Mouse (Mus musculus): ENCODE measurements around the gene Hist1h4d. TPM values are rescaled to one million over a fixed set of nuclear protein-coding genes. Genes with fewer than 3 reads are reported as not detected.
"Not testable (repeated sequence)": the region's sequence is repeated elsewhere in the genome, so short reads cannot be mapped to it uniquely, and the experiment has no call there.

The Hist1h4d gene
- polyA plus RNA-seq, 1 experiment from 2014 or later: 158 TPM

DNA sequence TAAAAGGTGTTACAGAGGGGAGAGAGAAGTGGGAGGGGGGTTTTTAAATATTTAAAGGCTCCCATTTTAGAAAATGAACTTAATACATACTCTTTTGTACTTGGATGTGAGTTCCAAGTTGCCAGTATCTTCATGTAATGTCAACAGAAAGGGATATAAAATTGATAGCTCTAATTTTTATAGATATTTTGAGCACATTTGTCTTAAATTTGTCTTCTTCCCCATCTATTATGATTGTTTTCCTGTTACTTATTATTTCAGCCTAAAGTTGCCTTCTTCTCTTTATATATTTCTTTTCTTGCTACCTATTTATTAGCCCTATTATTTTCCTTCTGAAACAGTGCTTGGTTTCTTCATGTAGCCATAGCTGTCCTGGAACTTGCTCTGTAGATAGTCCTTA lies 28.4 kb upstream of the Hist1h4d start, which contains the start of gene Hist1h1d:
TSS of gene Hist1h1d (plus strand) at position 301 of the 400 bp plus-strand sequence.
- H3K9ac ChIP-seq (replicated peaks): no peak within 1 kb of the TSS
- H3K27me3 ChIP-seq: no peaks in the 10 kb centered on the region
- H3K36me3 ChIP-seq: no peaks in the 10 kb centered on the region
- H3K4me3 ChIP-seq (replicated peaks): no peak within 1 kb of the TSS
- ATAC-seq (ENCODE audit: insufficient number of reproducible peaks, insufficient read depth, low FRiP score, low TSS enrichment, low read depth): no peak
- H3K27ac ChIP-seq: peak within 1 kb of the TSS; percentile 100
- H3K4me1 ChIP-seq (replicated peaks): peaks cover 5% of the 10 kb centered on the region
- H3K9me3 ChIP-seq: no peaks in the 10 kb centered on the region
- H3K4me2 ChIP-seq: peak within 1 kb of the TSS; percentile 90

DNA sequence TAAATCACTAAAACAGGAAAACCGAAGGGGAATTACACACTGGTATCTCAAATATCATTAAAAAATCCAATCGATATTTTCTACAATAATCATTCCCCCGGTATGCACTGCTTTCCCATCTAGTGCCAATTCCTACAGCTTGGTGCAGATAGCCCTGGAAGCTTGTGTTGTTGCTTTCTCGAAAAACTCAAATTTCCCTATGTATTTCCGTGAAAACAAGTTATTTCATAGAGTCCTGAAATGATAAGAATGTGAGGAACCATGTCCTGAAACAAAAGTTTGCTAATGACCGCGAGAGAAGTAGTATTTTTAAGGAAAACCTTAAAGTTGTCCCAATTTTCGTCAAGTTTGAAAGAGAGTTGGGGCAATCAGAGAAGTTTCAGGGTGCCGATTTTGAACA lies 27.0 kb upstream of the Hist1h4d start:
- Histone ChIP-seq H3K4me1 (replicated peaks) (peaks cover 5% of the 10 kb centered on the region), H3K36me3 (no peaks in the 10 kb centered on the region), H3K4me3 (replicated peaks) (peak overlapping the region; percentile 66), H3K27me3 (no peaks in the 10 kb centered on the region), H3K27ac (peak overlapping the region; percentile 100), H3K4me2 (peak overlapping the region; percentile 90), H3K9ac (replicated peaks) (peak overlapping the region; percentile 86), H3K9me3 (no peaks in the 10 kb centered on the region)
- ATAC-seq (ENCODE audit: insufficient number of reproducible peaks, insufficient read depth, low FRiP score, low TSS enrichment, low read depth): no peak
- WGBS: 21% methylated on average over 9 of the region's 9 CpGs

GRCm38 (mm10) chr13:23554925-23555838 lies 26.2 kb upstream of the Hist1h4d start:
- H3K36me3 ChIP-seq: no peaks in the 10 kb centered on the region
- no peaks in the 10 kb centered on the region for H3K9me3 ChIP-seq
- peak; percentile 90 for ATAC-seq (ENCODE audit: insufficient number of reproducible peaks, insufficient read depth, low FRiP score, low TSS enrichment, low read depth)
- peak overlapping the region; percentile 100 for H3K27ac ChIP-seq
- peak overlapping the region; percentile 86 for H3K9ac ChIP-seq (replicated peaks)
- peaks cover 5% of the 10 kb centered on the region for H3K4me1 ChIP-seq (replicated peaks)
- peak overlapping the region; percentile 66 for H3K4me3 ChIP-seq (replicated peaks)
- WGBS: under 1% methylated on average over 54 of the region's 54 CpGs
- no peaks in the 10 kb centered on the region for H3K27me3 ChIP-seq
- H3K4me2 ChIP-seq: peak overlapping the region; percentile 90

DNA sequence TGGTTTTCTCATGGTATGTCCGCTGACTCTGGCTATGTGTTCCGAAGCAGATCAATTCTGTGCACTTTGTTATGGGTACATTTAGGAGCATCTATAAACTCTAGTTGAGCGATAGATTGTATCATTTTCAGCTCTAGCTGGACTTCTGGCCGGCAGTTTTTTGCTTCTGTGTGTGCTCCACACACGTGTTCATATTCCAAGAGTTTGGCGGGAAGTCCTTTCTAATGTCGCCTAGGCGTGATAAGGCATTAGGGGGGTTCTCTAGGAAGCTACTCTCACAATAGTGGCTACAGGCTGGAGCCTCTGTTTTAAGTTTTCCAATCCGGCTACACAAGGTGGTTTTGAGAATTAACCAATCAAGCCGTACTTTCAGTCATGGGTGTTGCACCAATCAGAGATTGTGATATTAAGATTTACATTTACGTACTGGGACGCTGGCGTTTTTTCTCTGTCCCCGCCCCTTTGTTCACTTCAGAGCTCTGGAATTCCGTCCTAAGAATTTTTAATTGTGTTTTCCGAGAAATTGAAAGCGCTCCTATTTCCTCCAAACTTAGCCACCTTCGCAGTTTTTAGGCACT lies 25.5 kb upstream of the Hist1h4d start:
- peaks cover under 1% of the 10 kb centered on the region; the same call in 1 of the 2 replicates for H3K4me1 ChIP-seq (replicated peaks)

GRCm38 (mm10) chr13:23556906-23557305 lies 24.5 kb upstream of the Hist1h4d start:
- H3K4me3 ChIP-seq (replicated peaks): no peak overlapping the region
- no peaks in the 10 kb centered on the region for H3K9me3 ChIP-seq
- H3K4me1 ChIP-seq (replicated peaks): no peaks in the 10 kb centered on the region; the same call in 1 of the 2 replicates
- no peak overlapping the region for H3K9ac ChIP-seq (replicated peaks)
- H3K27ac ChIP-seq: peak overlapping the region; percentile 72
- no peaks in the 10 kb centered on the region for H3K27me3 ChIP-seq
- no peaks in the 10 kb centered on the region for H3K36me3 ChIP-seq
- no peak for ATAC-seq (ENCODE audit: insufficient number of reproducible peaks, insufficient read depth, low FRiP score, low TSS enrichment, low read depth)
- WGBS: 66% methylated on average over 3 of the region's 3 CpGs
- peak overlapping the region; percentile 90 for H3K4me2 ChIP-seq

More for the DNA sequence above, 25.5 kb upstream of the Hist1h4d start:
- H3K4me3 ChIP-seq (replicated peaks): peak overlapping the region; percentile 66
- H3K27me3 ChIP-seq: no peaks in the 10 kb centered on the region
- H3K36me3 ChIP-seq: no peaks in the 10 kb centered on the region
- H3K9me3 ChIP-seq: no peaks in the 10 kb centered on the region
- peak overlapping the region; percentile 90 for H3K4me2 ChIP-seq
- peak; percentile 71 for ATAC-seq (ENCODE audit: insufficient number of reproducible peaks, insufficient read depth, low FRiP score, low TSS enrichment, low read depth)
- peak overlapping the region; percentile 100 for H3K27ac ChIP-seq
- WGBS: under 1% methylated on average over 18 of the region's 18 CpGs
- peak overlapping the region; percentile 86 for H3K9ac ChIP-seq (replicated peaks)

DNA sequence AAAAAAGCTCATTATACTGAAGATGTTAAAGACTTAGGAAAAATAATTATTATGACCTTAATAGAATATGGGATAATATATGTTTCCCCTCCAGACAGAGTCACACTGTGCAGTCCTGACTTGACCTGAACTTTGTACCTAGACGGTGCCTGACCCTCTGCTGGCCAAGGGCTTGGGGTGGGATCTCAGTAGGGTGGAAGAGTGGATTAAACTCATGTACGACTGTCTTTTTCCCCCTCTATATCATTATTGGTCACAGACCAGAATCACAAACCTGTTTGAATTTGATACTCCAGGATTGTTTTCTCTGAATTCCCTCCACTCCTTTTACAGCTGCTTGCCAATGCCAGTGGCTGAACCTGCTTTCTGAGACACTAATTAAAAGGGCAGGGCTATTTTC lies 20.7 kb upstream of the Hist1h4d start:
- H3K27me3 ChIP-seq; H3K9me3 ChIP-seq; H3K4me1 ChIP-seq (replicated peaks); H3K36me3 ChIP-seq; H3K9ac ChIP-seq (replicated peaks); ATAC-seq (ENCODE audit: insufficient number of reproducible peaks, insufficient read depth, low FRiP score, low TSS enrichment, low read depth): not testable (repeated sequence)
- Histone ChIP-seq H3K4me2 (peak overlapping the region; percentile 37), H3K27ac (peak overlapping the region; percentile 83), H3K4me3 (replicated peaks) (0 out of 2 replicates have a peak overlapping the region, but pooled peaks have one; percentile 9)
- 26% methylated on average over 2 of the region's 2 CpGs for WGBS

GRCm38 (mm10) chr13:23561531-23561882 lies 19.9 kb upstream of the Hist1h4d start:
- H3K4me2 ChIP-seq: peak overlapping the region; percentile 73
- not testable (repeated sequence) for H3K9me3 ChIP-seq; ATAC-seq (ENCODE audit: insufficient number of reproducible peaks, insufficient read depth, low FRiP score, low TSS enrichment, low read depth); H3K36me3 ChIP-seq; H3K27me3 ChIP-seq; H3K4me1 ChIP-seq (replicated peaks)
- H3K27ac ChIP-seq: peak overlapping the region; percentile 98
- H3K9ac ChIP-seq (replicated peaks): peak overlapping the region; percentile 59
- peak overlapping the region; percentile 43 for H3K4me3 ChIP-seq (replicated peaks)
- WGBS: 0% methylated on average over 2 of the region's 5 CpGs

DNA sequence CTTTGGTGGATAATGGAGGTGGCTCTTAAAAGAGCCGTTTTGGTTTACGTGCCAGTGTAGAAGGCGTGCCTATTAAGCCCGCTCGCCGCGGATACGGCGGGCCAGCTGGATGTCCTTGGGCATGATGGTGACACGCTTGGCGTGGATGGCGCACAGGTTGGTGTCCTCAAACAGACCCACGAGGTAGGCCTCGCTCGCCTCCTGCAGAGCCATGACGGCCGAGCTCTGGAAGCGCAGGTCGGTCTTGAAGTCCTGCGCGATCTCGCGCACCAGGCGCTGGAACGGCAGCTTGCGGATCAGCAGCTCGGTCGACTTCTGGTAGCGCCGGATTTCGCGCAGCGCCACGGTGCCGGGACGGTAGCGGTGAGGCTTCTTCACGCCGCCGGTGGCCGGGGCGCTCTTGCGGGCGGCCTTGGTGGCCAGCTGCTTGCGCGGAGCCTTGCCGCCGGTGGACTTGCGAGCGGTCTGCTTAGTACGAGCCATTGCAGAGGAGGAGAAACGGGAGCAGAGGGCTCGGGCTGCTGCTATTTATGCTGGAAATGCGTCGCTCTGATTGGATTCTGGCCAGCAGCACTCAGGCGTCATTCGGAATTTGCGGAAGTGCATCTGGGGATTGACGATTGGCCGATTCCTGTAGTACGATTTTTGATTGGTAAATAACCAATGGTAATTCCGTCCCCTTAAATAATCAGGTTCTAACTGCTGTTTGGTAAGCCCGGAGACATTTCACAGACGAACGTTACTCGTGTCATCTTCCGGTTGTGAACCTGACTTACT lies 19.3 kb upstream of the Hist1h4d start, which contains the start of gene Hist1h3e:
TSS of gene Hist1h3e (minus strand) at position 487 of the 777 bp plus-strand sequence.
- H3K27me3 ChIP-seq; H3K4me1 ChIP-seq (replicated peaks); H3K36me3 ChIP-seq; H3K9me3 ChIP-seq: not testable (repeated sequence)
- peak; percentile 98 for ATAC-seq (ENCODE audit: insufficient number of reproducible peaks, insufficient read depth, low FRiP score, low TSS enrichment, low read depth)
- Histone ChIP-seq H3K27ac (peak within 1 kb of the TSS; percentile 98), H3K4me2 (peak within 1 kb of the TSS; percentile 73), H3K9ac (replicated peaks) (peak within 1 kb of the TSS; percentile 59), H3K4me3 (replicated peaks) (peak within 1 kb of the TSS; percentile 43)
- under 1% methylated on average over 62 of the region's 67 CpGs for WGBS

- Histone ChIP-seq H3K4me2 (peak overlapping the region; percentile 73), H3K36me3 (no peaks in the 10 kb centered on the region), H3K27me3 (no peaks in the 10 kb centered on the region), H3K4me3 (replicated peaks) (peak overlapping the region; percentile 43), H3K27ac (peak overlapping the region; percentile 98), H3K9ac (replicated peaks) (peak overlapping the region; percentile 58), H3K4me1 (replicated peaks) (no peaks in the 10 kb centered on the region), H3K9me3 (no peaks in the 10 kb centered on the region)
- WGBS: 6% methylated on average over 18 of the region's 18 CpGs
- ATAC-seq (ENCODE audit: insufficient number of reproducible peaks, insufficient read depth, low FRiP score, low TSS enrichment, low read depth): no peak; the same call in 1 of the 2 replicates
Measured at GRCm38 (mm10) chr13:23562699-23563462, 18.5 kb upstream of the Hist1h4d start.

DNA sequence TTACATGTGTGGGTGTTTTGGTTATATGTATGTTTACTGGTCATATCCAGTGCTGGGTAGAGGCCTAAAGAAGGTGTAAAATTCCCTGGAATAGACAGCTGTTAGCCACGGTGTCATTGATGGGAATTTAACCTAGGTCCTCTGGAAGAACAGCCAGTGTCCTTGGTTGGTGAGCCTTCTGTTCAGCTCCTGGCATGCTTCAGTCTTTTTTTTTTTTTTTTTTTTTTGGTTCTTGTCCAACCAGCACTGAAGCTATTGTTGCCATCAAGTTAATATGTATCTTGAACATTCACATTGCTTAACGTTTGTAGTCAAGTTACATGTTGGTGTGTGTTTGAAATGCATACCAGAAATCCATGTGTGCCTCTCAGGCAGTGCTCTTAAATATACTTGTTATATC lies 16.9 kb upstream of the Hist1h4d start:
- no peak overlapping the region for H3K4me3 ChIP-seq (replicated peaks)
- no peaks in the 10 kb centered on the region for H3K4me1 ChIP-seq (replicated peaks)
- no peak for ATAC-seq (ENCODE audit: insufficient number of reproducible peaks, insufficient read depth, low FRiP score, low TSS enrichment, low read depth)
- H3K9me3 ChIP-seq: no peaks in the 10 kb centered on the region
- H3K4me2 ChIP-seq: no peak overlapping the region
- no peak overlapping the region for H3K9ac ChIP-seq (replicated peaks)
- H3K27ac ChIP-seq: peak overlapping the region; percentile 98; the same call in 1 of the 2 replicates
- H3K36me3 ChIP-seq: no peaks in the 10 kb centered on the region
- H3K27me3 ChIP-seq: no peaks in the 10 kb centered on the region
- WGBS: 94% methylated on average over 2 of the region's 2 CpGs
